Mouse (Mus musculus) heart, postnatal 0 days (tissue): ENCODE measurements around the gene Ifit3.

Experiments used
- CTCF ChIP-seq: IDR thresholded peaks from 2 replicates; pipeline ENCODE4 v1.5.1; 2016; ENCODE audit warnings: antibody characterized with exemption, control low read depth, low read depth
- EP300 ChIP-seq: IDR thresholded peaks from 2 replicates; pipeline ENCODE4 v1.6.1; 2016; ENCODE audit warnings: antibody characterized with exemption, low read depth

DNA sequence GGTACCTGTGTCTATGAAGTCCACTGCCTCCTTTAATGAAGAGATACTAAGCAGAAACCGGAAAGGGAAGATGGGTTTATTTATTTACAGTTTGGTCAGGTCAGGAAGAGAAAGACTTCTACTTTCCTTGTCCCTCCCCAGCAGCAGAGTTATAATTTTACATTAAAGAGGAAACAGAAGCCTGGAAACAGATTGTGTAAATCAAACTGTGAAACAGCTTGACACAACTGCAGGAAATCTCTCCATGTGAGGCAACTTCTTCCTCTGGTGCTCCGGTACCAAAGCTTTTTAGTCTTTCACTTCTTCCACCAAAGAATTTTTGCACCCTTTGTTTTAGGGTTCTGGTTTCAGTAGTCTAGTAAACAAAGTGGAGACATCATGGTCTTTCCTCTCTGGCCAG, 50.2 kb downstream of the Ifit3 start:
- TF ChIP-seq CTCF (no peak), EP300 (no peak)
